Mouse (Mus musculus) intestine, postnatal 0 days (tissue): ENCODE measurements at regions not wholly inside any gene's neighbourhood (a gene's known extent, or its start where the extent isn't known, plus 50 kb on each side); places are given as distances from the start of the nearest gene placed in this dataset.

ENCODE experiments used
- ATAC-seq: fragments of 200-750 bp; cut with Nextera tagmentation; 2 replicates; pipeline ENCODE4 v1.8.0; 2017; ENCODE audit warnings: mild to moderate bottlenecking, moderate TSS enrichment, moderate library complexity
- H3K27ac ChIP-seq: fragments of 300-500 bp; sonication (generic); 2 replicates; pipeline ENCODE4 v1.5.1; 2014; ENCODE audit warnings: mild to moderate bottlenecking, low read depth, low read length, moderate library complexity
- H3K27me3 ChIP-seq: fragments of 300-500 bp; sonication (generic); replicated peaks from 2 replicates; pipeline ENCODE4 v1.6.1; 2014; ENCODE audit warnings: low read length, mixed read lengths; ENCODE audit not compliant: control insufficient read depth, insufficient read depth
- H3K36me3 ChIP-seq: fragments of 300-500 bp; sonication (generic); 2 replicates; pipeline ENCODE4 v1.6.1; 2014; ENCODE audit warnings: mild to moderate bottlenecking, moderate library complexity; ENCODE audit not compliant: control insufficient read depth, insufficient read depth
- H3K4me1 ChIP-seq: fragments of 300-500 bp; sonication (generic); replicated peaks from 2 replicates; pipeline ENCODE4 v1.6.1; 2014; ENCODE audit warnings: antibody characterized with exemption, low read length, mixed read lengths; ENCODE audit not compliant: control insufficient read depth, insufficient read depth
- H3K4me2 ChIP-seq: fragments of 300-500 bp; sonication (generic); replicated peaks from 2 replicates; pipeline ENCODE4 v1.6.1; 2014; ENCODE audit warnings: low read depth, mild to moderate bottlenecking, moderate library complexity
- H3K4me3 ChIP-seq: fragments of 300-500 bp; sonication (generic); 2 replicates; pipeline ENCODE4 v1.5.1; 2014; ENCODE audit warnings: low read depth, low read length
- H3K9ac ChIP-seq: fragments of 300-500 bp; sonication (generic); 2 replicates; pipeline ENCODE4 v1.6.1; 2014; ENCODE audit warnings: mild to moderate bottlenecking, low read depth, low read length
- H3K9me3 ChIP-seq: fragments of 300-500 bp; sonication (generic); 2 replicates; pipeline ENCODE4 v1.6.1; 2016; ENCODE audit warnings: mixed run types; ENCODE audit not compliant: control insufficient read depth
- CTCF ChIP-seq: sonication (generic); IDR thresholded peaks from 2 replicates; pipeline ENCODE4 v1.5.1; 2016; ENCODE audit warnings: low read depth, mild to moderate bottlenecking, control low read depth, antibody characterized with exemption, moderate library complexity
- WGBS: fragments of 180-500 bp; shearing (Covaris S2); extraction: QIAGEN DNeasy Blood & Tissue Kit; methylation state at CpG from one replicate; pipeline ENCODE4 v1.1.7; 2014; 5-methylcytosine and 5-hydroxymethylcytosine counted together

DNA sequence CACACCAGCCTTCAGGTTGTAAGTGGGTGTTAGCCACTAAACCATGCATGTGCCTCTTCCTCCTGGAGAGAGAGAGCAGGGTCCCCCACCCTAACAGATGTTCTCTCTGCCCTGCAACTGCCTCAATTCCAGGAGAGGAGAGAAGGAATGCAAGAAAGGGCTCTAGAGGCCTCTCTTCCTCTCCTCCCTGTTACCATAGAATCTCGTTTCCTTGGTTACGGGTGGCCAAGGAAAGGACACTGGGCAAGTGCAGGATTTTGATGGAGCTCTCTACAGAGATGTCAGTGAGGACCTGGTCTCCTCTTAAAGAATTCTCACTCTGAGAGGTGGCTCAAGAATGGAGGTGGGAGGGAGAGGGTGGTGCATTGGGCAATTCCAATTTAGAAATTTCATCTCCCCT lies 275.4 kb upstream of the N4bp1 start:
- H3K4me1 ChIP-seq = no peaks in the 10 kb centered on the region
- no peak overlapping the region for H3K27ac ChIP-seq
- H3K4me3 ChIP-seq = no peak overlapping the region
- no peak overlapping the region for H3K4me2 ChIP-seq
- H3K9me3 ChIP-seq = no peaks in the 10 kb centered on the region
- TF ChIP-seq CTCF = no peak
- H3K27me3 ChIP-seq = no peaks in the 10 kb centered on the region
- H3K36me3 ChIP-seq = no peaks in the 10 kb centered on the region
- no peak overlapping the region for H3K9ac ChIP-seq
- WGBS = 81% methylated on average over 2 of the region's 2 CpGs
- no peak for ATAC-seq

DNA sequence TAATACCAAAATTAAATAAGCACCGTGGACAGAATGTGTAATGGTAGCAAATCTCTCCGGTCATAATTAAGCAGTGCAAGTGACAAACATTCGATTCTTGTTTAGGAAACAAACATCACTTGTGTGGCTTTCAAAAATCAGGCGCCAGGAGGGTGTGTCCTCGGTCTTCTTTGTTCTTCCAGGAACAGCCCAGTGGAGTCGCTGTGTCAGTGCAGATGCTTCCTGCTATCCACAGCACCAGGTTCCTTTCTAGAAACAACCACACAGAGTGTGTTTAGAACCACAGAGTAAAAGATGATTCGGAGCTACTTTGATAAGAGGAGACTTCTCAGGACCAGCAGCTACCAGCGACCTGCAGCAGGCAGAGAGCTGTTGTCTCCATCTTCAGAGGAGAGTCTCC lies 273.3 kb upstream of the N4bp1 start:
- no peaks in the 10 kb centered on the region for H3K27me3 ChIP-seq
- H3K9ac ChIP-seq = no peak overlapping the region
- 0 out of 2 replicates have a peak, but pooled peaks have one; percentile 15 for TF ChIP-seq CTCF
- WGBS = 53% methylated on average over 8 of the region's 8 CpGs
- H3K4me3 ChIP-seq = no peak overlapping the region
- H3K27ac ChIP-seq = no peak overlapping the region
- no peak overlapping the region for H3K4me2 ChIP-seq
- no peak for ATAC-seq
- H3K4me1 ChIP-seq = no peaks in the 10 kb centered on the region
- no peaks in the 10 kb centered on the region for H3K9me3 ChIP-seq
- H3K36me3 ChIP-seq = no peaks in the 10 kb centered on the region

DNA sequence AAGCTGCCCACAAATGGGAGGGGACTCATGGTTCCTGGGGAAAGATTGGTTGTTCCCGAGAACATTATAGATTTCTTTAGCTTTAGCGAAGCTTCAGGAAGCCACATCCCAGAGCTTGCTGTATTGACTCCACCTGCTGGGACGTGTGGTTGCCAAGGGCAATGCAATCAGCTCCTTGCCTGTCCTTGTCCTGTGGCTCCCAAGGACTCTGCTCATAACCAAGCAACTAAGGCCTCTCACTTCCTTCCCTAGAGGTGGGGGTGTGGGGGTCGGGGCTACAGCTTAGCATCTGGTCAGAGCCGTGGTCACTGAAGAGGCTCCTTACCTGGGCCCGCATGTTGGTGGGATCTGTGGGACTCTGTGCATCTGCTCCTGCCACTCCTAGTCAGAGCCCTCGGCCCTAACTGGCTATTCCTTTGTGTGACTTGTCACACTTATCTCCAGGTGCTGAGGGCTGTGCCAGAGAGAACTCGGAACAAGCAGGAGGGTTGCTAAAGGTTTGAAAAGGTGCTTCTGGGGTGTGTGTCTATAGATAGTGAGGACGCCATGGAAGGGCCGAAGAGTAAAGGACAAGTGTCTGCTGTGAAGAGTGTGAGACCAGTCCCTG lies 270.9 kb upstream of the N4bp1 start:
- ATAC-seq = no peak
- H3K9ac ChIP-seq = no peak overlapping the region
- no peak overlapping the region for H3K27ac ChIP-seq
- 48% methylated on average over 10 of the region's 10 CpGs for WGBS
- TF ChIP-seq CTCF = no peak
- H3K4me2 ChIP-seq = no peak overlapping the region
- H3K36me3 ChIP-seq = no peaks in the 10 kb centered on the region
- no peak overlapping the region for H3K4me3 ChIP-seq
- no peaks in the 10 kb centered on the region for H3K27me3 ChIP-seq
- no peaks in the 10 kb centered on the region for H3K4me1 ChIP-seq
- H3K9me3 ChIP-seq = no peaks in the 10 kb centered on the region

DNA sequence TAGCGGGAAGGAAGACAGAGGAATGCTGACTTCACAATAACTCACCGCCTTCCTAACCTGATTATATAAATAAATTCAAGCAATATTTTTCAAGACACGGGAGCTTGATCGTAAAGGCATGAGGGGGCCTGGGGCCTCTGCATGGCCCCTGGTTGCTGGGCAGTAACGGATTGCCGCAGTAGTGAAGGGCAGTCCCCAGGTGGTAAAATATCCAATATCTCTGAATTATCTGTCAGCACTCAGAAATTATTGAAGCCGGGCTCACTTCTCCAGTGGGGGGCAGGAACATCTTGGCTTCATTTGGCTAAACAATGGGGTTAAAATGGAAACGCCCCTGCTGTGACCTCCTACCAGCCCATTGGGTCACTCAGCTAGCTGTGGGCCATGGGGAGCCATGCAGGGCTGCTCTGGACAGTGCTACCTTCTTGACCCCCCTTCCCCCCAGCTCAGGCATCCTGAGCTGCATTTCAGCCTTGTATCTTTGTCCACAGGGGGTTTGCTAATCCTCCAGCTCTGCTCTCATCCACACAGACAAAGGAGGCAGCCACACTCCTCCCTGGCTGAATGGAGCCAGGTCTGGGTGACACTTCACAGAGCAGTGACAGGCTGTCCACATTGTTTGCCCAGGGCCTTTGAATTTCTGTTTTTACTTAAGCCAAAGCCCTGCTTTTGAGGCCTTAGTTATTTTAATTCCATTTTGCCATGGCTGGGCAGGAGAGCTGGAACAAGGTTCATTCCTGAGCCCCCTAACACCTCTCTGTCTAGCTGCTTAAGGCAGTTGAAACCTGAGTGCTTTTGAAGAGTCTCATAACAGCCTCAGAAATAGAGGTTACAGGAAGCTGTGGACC lies 267.2 kb upstream of the N4bp1 start:
- 29% methylated on average over 8 of the region's 8 CpGs for WGBS
- no peak overlapping the region for H3K4me3 ChIP-seq
- TF ChIP-seq CTCF = no peak
- no peaks in the 10 kb centered on the region for H3K27me3 ChIP-seq
- no peaks in the 10 kb centered on the region for H3K9me3 ChIP-seq
- no peak overlapping the region for H3K9ac ChIP-seq
- H3K4me2 ChIP-seq = no peak overlapping the region
- no peaks in the 10 kb centered on the region for H3K4me1 ChIP-seq
- H3K27ac ChIP-seq = no peak overlapping the region
- no peak for ATAC-seq
- H3K36me3 ChIP-seq = no peaks in the 10 kb centered on the region

DNA sequence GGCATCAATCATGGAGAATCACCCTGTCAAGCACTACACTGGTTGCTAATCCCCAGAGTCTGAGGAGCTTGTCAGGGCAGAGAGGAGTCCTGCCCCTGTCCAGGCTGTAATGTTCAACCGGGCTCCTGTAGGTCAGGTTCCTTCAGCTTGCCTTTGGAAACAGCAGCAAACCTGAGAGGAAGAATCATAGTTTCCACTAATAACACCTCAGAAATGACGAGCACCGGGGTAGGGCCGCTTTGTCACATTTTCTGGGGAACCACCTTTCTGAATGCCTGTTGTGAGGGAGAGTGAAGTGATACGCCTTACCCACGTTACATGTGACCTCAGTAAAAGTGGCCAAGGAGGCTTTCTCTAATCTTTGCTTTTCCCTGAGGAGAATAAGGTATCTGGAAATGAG lies 263.8 kb upstream of the N4bp1 start:
- no peak overlapping the region for H3K27ac ChIP-seq
- H3K4me3 ChIP-seq = no peak overlapping the region
- WGBS = 85% methylated on average over 6 of the region's 6 CpGs
- no peaks in the 10 kb centered on the region for H3K27me3 ChIP-seq
- TF ChIP-seq CTCF = no peak
- no peak overlapping the region for H3K9ac ChIP-seq
- no peak overlapping the region for H3K4me2 ChIP-seq
- no peaks in the 10 kb centered on the region for H3K4me1 ChIP-seq
- ATAC-seq = no peak
- H3K36me3 ChIP-seq = no peaks in the 10 kb centered on the region
- no peaks in the 10 kb centered on the region for H3K9me3 ChIP-seq

DNA sequence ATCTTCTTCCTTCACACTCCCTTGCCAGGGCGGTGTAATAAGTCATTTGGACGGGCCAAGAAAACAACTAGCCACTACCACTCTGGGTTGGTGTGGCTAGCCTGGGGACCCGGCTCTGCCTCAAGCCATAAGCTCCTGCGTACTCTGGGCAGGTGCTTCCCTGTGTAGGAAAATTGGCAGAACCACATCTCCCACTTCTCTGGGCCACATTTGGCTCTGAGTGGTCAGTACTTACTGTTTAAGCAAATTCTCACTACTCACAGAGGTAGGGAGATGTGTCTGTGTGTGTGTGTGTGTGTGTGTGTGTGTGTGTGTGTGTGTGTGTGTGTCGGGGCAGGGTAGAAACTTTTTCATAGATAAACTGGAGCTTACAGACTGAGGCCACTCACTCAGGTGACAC lies 262.6 kb upstream of the N4bp1 start:
- no peak for TF ChIP-seq CTCF
- WGBS = 71% methylated on average over 5 of the region's 5 CpGs
- no peak overlapping the region for H3K4me2 ChIP-seq
- H3K9me3 ChIP-seq = no peaks in the 10 kb centered on the region
- H3K4me3 ChIP-seq = no peak overlapping the region
- no peak for ATAC-seq
- H3K9ac ChIP-seq = no peak overlapping the region
- H3K27ac ChIP-seq = no peak overlapping the region
- no peaks in the 10 kb centered on the region for H3K27me3 ChIP-seq
- no peaks in the 10 kb centered on the region for H3K4me1 ChIP-seq
- H3K36me3 ChIP-seq = no peaks in the 10 kb centered on the region
